Mouse (Mus musculus): ENCODE data around the gene Itgb2. TPM values are rescaled to one million over a fixed set of nuclear protein-coding genes. Genes with fewer than 3 reads are reported as not detected.

Gene Itgb2
- total RNA-seq, 1 experiment: 0.54 TPM

DNA sequence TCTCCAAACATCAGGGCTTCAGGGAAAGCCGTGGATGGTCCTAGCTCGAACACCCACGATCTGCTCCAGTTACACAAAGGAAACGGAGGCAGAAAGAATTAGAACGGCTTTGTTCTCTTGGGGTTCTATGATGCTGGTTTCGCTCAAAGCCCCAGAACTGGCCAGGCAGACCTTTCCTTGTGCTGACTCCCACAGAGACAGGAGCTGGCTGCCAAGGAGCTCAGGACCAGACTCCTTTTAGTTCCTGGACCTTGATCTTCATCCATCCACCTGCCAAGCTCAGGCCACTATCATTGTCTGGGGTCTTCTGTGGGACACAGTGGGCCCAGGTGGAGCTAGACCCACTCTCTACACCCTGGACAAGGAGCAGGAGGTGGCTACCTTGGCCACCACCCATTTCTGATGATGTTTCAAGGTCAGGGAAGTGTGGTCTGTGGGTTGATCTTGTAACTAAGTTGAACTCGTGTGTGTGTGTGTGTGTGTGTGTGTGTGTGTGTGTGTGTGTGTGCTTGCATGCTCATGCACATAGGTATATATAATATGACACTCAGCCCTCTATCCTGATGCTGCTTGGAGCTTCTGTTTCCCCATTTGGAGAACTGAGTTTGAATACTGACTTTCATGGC is 9.4 kb downstream of the Itgb2 start:
- no peaks in the 10 kb centered on the region for H3K36me3 ChIP-seq (ENCODE audit: control insufficient read depth, insufficient read depth, low read length, poor library complexity, severe bottlenecking)
- no peak for DNase-seq (ENCODE audit: low read depth, low spot score)
- H3K27ac ChIP-seq (ENCODE audit: insufficient read depth, low read depth, low read length, poor library complexity, severe bottlenecking): no peak overlapping the region
- H3K9ac ChIP-seq (ENCODE audit: insufficient read depth, low read depth, low read length, poor library complexity, severe bottlenecking): no peak overlapping the region
- in situ Hi-C loops (cut with MboI; ENCODE audit: low sequenced_read_pairs in 2 of 2, unreplicated experiment in 2 of 2): no loop called here
- no peaks in the 10 kb centered on the region for H3K4me1 ChIP-seq (ENCODE audit: control insufficient read depth in 2 of 2, insufficient read depth in 2 of 2, low read length in 2 of 2, poor library complexity in 1 of 2)
- no peak for TF ChIP-seq ZNF384 (IDR thresholded peaks at IDR 0.05; ENCODE audit: low read depth, low read length)
- no peak for TF ChIP-seq CHD2 (IDR thresholded peaks at IDR 0.05; ENCODE audit: low read depth, low read length)
- TF ChIP-seq ZC3H11A (IDR thresholded peaks at IDR 0.05; ENCODE audit: borderline replicate concordance, low read depth, low read length): no peak
- no peak for TF ChIP-seq HCFC1 (IDR thresholded peaks at IDR 0.05; ENCODE audit: borderline replicate concordance, insufficient read depth, low read length)
- H3K9me3 ChIP-seq (ENCODE audit: control insufficient read depth, insufficient read depth, low read depth, low read length): no peaks in the 10 kb centered on the region
- H3K4me3 ChIP-seq (ENCODE audit: insufficient read depth in 1 of 2, low read depth in 1 of 2, low read length in 2 of 2, poor library complexity in 1 of 2, severe bottlenecking in 1 of 2): no peak overlapping the region

DNA sequence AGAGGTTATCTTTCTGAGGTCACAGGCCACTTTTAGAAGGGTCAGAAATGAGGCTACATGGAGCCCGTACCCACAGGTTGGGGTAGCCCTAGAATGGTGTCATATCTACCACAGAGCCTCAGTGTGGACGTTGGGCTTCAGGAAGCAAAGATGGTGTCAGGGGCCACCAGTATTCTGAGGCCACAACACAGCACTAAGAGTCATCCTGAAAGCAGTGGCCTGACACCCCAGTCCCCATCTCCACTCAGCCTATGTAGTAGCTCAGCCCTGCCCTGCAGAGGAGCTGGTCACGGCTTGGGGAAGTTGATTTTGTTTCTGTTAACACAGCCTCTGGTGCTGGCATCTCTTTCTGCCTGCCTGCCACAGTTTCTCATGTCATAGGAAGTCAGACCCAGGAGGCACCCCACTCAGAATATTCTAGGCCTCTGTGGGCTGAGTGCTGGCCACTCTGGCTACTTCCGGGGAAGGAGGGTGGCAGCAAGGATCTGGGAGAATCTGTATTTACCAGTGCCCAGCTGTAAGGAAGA is 10.6 kb downstream of the Itgb2 start:
- no peak for TF ChIP-seq ZC3H11A (IDR thresholded peaks at IDR 0.05; ENCODE audit: borderline replicate concordance, low read depth, low read length)
- no peak for TF ChIP-seq MAFK (IDR thresholded peaks at IDR 0.05; ENCODE audit: insufficient read depth, low read depth, low read length)
- TF ChIP-seq ZNF384 (IDR thresholded peaks at IDR 0.05; ENCODE audit: low read depth, low read length): no peak
- no peak for TF ChIP-seq HCFC1 (IDR thresholded peaks at IDR 0.05; ENCODE audit: borderline replicate concordance, insufficient read depth, low read length)
- TF ChIP-seq CHD2 (IDR thresholded peaks at IDR 0.05; ENCODE audit: low read depth, low read length): no peak
- in situ Hi-C loops (cut with MboI; ENCODE audit: low sequenced_read_pairs in 2 of 2, unreplicated experiment in 2 of 2): no loop called here
- no peaks in the 10 kb centered on the region for H3K9me3 ChIP-seq (ENCODE audit: control insufficient read depth, insufficient read depth, low read depth, low read length)
- H3K36me3 ChIP-seq (ENCODE audit: control insufficient read depth, insufficient read depth, low read length, poor library complexity, severe bottlenecking): no peaks in the 10 kb centered on the region
- H3K4me1 ChIP-seq (ENCODE audit: control insufficient read depth in 2 of 2, insufficient read depth in 2 of 2, low read length in 2 of 2, poor library complexity in 1 of 2): no peaks in the 10 kb centered on the region
- no peak overlapping the region for H3K9ac ChIP-seq (ENCODE audit: insufficient read depth, low read depth, low read length, poor library complexity, severe bottlenecking)
- no peak for DNase-seq (ENCODE audit: low read depth, low spot score)
- H3K27ac ChIP-seq (ENCODE audit: insufficient read depth, low read depth, low read length, poor library complexity, severe bottlenecking): no peak overlapping the region
- no peak overlapping the region for H3K4me3 ChIP-seq (ENCODE audit: insufficient read depth in 1 of 2, low read depth in 1 of 2, low read length in 2 of 2, poor library complexity in 1 of 2, severe bottlenecking in 1 of 2)

DNA sequence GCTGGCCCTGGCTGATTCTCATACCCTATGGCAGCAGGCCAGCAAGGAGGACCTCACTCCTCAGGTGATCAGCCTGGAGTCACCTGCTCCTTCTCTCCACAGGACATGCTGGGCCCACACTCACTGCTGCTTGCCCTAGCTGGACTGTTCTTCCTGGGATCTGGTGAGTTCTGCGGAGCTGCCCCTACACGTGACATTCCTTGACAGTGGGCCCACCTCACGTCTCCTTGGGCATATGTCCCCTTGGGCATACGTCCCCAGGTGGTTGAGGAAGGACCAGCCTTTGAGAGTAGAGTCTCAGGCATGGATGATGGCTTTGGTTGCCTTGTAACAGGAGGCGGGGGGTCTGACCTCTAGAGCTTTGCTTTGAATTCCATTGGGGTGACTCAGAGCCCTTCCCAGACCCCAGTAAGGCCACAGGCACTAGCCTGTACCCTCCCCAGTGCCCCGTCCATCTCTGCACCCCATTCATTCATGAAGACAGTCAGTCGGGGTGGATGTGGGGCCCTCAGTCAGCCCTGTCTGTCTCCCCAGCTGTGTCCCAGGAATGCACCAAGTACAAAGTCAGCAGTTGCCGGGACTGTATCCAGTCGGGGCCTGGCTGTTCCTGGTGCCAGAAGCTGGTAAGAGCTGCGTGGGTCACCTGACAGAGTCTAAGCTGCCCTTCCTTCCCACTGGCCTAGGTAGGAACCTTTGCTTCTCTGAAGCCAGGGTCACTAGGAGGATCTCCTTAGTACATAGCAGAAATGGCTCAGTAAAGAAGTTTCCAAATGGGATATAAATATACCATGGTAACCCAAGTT is 12.0 kb downstream of the Itgb2 start:
- no peak for DNase-seq (ENCODE audit: low read depth, low spot score)
- Histone ChIP-seq H3K4me3 (ENCODE audit: insufficient read depth in 1 of 2, low read depth in 1 of 2, low read length in 2 of 2, poor library complexity in 1 of 2, severe bottlenecking in 1 of 2) (no peak overlapping the region), H3K36me3 (ENCODE audit: control insufficient read depth, insufficient read depth, low read length, poor library complexity, severe bottlenecking) (no peaks in the 10 kb centered on the region), H3K4me1 (ENCODE audit: control insufficient read depth in 2 of 2, insufficient read depth in 2 of 2, low read length in 2 of 2, poor library complexity in 1 of 2) (no peaks in the 10 kb centered on the region), H3K9ac (ENCODE audit: insufficient read depth, low read depth, low read length, poor library complexity, severe bottlenecking) (no peak overlapping the region), H3K27ac (ENCODE audit: insufficient read depth, low read depth, low read length, poor library complexity, severe bottlenecking) (no peak overlapping the region), H3K9me3 (ENCODE audit: control insufficient read depth, insufficient read depth, low read depth, low read length) (no peaks in the 10 kb centered on the region)
- TF ChIP-seq MAFK (IDR thresholded peaks at IDR 0.05; ENCODE audit: insufficient read depth, low read depth, low read length) (no peak), CHD2 (IDR thresholded peaks at IDR 0.05; ENCODE audit: low read depth, low read length) (no peak), ZC3H11A (IDR thresholded peaks at IDR 0.05; ENCODE audit: borderline replicate concordance, low read depth, low read length) (no peak), HCFC1 (IDR thresholded peaks at IDR 0.05; ENCODE audit: borderline replicate concordance, insufficient read depth, low read length) (no peak), ZNF384 (IDR thresholded peaks at IDR 0.05; ENCODE audit: low read depth, low read length) (no peak)
- in situ Hi-C loops (cut with MboI; ENCODE audit: low sequenced_read_pairs in 2 of 2, unreplicated experiment in 2 of 2): no loop called here

DNA sequence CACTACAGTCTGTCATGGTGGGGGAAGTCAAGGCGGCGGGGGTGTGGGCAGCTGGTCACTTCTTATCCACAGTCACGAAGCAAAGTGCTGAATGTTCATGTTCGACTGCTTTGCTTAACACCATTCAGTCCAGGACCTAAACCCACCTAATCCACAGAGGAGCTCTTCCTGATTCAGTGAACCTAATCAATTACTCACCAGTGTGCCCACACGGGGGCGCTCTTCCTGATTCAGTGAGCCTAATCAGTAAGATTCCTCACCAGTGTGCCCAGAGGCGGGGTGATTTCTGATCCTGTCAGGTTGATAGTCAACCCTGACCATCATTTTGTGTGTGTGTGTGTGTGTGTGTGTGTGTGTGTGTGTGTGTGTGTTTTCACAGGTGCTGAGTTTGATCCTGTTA is 13.2 kb downstream of the Itgb2 start:
- TF ChIP-seq HCFC1 (IDR thresholded peaks at IDR 0.05; ENCODE audit: borderline replicate concordance, insufficient read depth, low read length) (no peak), MAFK (IDR thresholded peaks at IDR 0.05; ENCODE audit: insufficient read depth, low read depth, low read length) (no peak), ZC3H11A (IDR thresholded peaks at IDR 0.05; ENCODE audit: borderline replicate concordance, low read depth, low read length) (no peak), CHD2 (IDR thresholded peaks at IDR 0.05; ENCODE audit: low read depth, low read length) (no peak), ZNF384 (IDR thresholded peaks at IDR 0.05; ENCODE audit: low read depth, low read length) (no peak)
- Histone ChIP-seq H3K4me1 (ENCODE audit: control insufficient read depth in 2 of 2, insufficient read depth in 2 of 2, low read length in 2 of 2, poor library complexity in 1 of 2) (no peaks in the 10 kb centered on the region), H3K9ac (ENCODE audit: insufficient read depth, low read depth, low read length, poor library complexity, severe bottlenecking) (no peak overlapping the region), H3K9me3 (ENCODE audit: control insufficient read depth, insufficient read depth, low read depth, low read length) (no peaks in the 10 kb centered on the region), H3K27ac (ENCODE audit: insufficient read depth, low read depth, low read length, poor library complexity, severe bottlenecking) (no peak overlapping the region), H3K4me3 (ENCODE audit: insufficient read depth in 1 of 2, low read depth in 1 of 2, low read length in 2 of 2, poor library complexity in 1 of 2, severe bottlenecking in 1 of 2) (no peak overlapping the region), H3K36me3 (ENCODE audit: control insufficient read depth, insufficient read depth, low read length, poor library complexity, severe bottlenecking) (no peaks in the 10 kb centered on the region)
- peak; percentile 87 for DNase-seq (ENCODE audit: low read depth, low spot score)
- in situ Hi-C loops (cut with MboI; ENCODE audit: low sequenced_read_pairs in 2 of 2, unreplicated experiment in 2 of 2): no loop called here
